ENCODE assay signal across 7 mouse cellular contexts in the genomic region with DNA sequence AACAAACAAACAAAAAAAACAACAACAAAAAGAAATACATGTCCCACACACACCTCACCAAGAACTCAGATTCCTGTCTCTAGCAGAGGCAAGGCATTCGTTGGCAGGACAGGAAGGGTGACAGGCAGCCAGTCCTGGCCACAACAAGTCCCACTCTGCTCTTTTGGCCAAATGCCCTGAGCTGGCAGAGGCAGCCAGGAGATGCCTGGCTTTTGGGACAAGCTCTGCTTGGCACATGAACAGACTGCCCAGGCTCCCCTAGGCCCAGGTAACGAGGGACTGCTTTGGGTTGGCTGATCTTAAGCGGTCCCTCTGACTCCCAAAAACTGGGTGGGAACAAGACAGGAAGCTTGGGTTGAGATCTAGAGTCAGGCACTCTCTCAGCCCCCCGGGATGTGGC. TPM values are rescaled to one million over a fixed set of nuclear protein-coding genes. Genes with fewer than 3 reads are reported as not detected.
A peak's percentile ranks its signal among the peaks of the same experiment; 100 is the strongest.
DNase-seq lines count a peak whose midpoint lies in the region; ATAC-seq and TF ChIP-seq lines count a peak whose summit lies in the region.

No protein-coding gene starts in this region.

- 30% methylated on average over 4 of the region's 4 CpGs for WGBS in forebrain, embryonic 14.5 days
- WGBS in hindbrain, embryonic 11.5 days, result 50% methylated on average over 4 of the region's 4 CpGs
- WGBS in limb, embryonic 15.5 days, result 25% methylated on average over 4 of the region's 4 CpGs
- 10% methylated on average over 4 of the region's 4 CpGs for WGBS in olfactory bulb, adult 2 months

- peak overlapping the region; percentile 87 for H3K9ac ChIP-seq in forebrain, embryonic 14.5 days (ENCODE audit: low read length)
- H3K9ac ChIP-seq in hindbrain, embryonic 11.5 days (ENCODE audit: low read depth, low read length), result peak overlapping the region; percentile 90
- peak overlapping the region; percentile 74; the same call in 1 of the 2 replicates for H3K9ac ChIP-seq in limb, embryonic 15.5 days

- no peak overlapping the region for H3K27ac ChIP-seq in forebrain, embryonic 14.5 days (ENCODE audit: low read depth, low read length)
- no peak overlapping the region for H3K27ac ChIP-seq in hindbrain, embryonic 11.5 days (ENCODE audit: low read depth, low read length)
- no peak overlapping the region for H3K27ac ChIP-seq in limb, embryonic 15.5 days
- H3K27ac ChIP-seq in olfactory bulb, adult 2 months (ENCODE audit: insufficient read depth, low read depth, low read length), result no peak overlapping the region

- TF ChIP-seq CTCF in G1E (IDR thresholded peaks at IDR 0.05; ENCODE audit: low read depth, low read length), result no peak
- no peak for TF ChIP-seq CTCF in olfactory bulb, adult 2 months (IDR thresholded peaks at IDR 0.05; ENCODE audit: insufficient read depth, low read depth, low read length)

- no peak for DNase-seq in G1E (ENCODE audit: low spot score)
- DNase-seq in adrenal gland, postnatal 36 days, result peak; percentile 78 to 83
- peak; percentile 72 for DNase-seq in forebrain, embryonic 14.5 days (ENCODE audit: low spot score)
- no peak for DNase-seq in hindbrain, embryonic 11.5 days (ENCODE audit: low spot score)
- no peak for DNase-seq in B cell, adult 2 months

- peak overlapping the region; percentile 98 for H3K4me2 ChIP-seq in forebrain, embryonic 14.5 days (ENCODE audit: low read length)
- H3K4me2 ChIP-seq in hindbrain, embryonic 11.5 days (replicated peaks; ENCODE audit: low read depth, low read length), result peak overlapping the region; percentile 98
- H3K4me2 ChIP-seq in limb, embryonic 15.5 days, result peak overlapping the region; percentile 85

- H3K9me3 ChIP-seq in G1E (replicated peaks), result no peaks in the 10 kb centered on the region
- no peaks in the 10 kb centered on the region for H3K9me3 ChIP-seq in forebrain, embryonic 14.5 days (replicated peaks; ENCODE audit: control insufficient read depth, low read length)
- no peaks in the 10 kb centered on the region for H3K9me3 ChIP-seq in hindbrain, embryonic 11.5 days (ENCODE audit: control insufficient read depth, low read length)
- no peaks in the 10 kb centered on the region for H3K9me3 ChIP-seq in limb, embryonic 15.5 days

- ATAC-seq in G1E (ENCODE audit: extremely low read depth, insufficient number of reproducible peaks, low FRiP score, poor library complexity, severe bottlenecking), result no peak
- no peak for ATAC-seq in forebrain, embryonic 14.5 days
- no peak for ATAC-seq in hindbrain, embryonic 11.5 days (ENCODE audit: low FRiP score)
- no peak for ATAC-seq in limb, embryonic 15.5 days (ENCODE audit: insufficient number of reproducible peaks, low FRiP score, low TSS enrichment, low read depth)

- H3K36me3 ChIP-seq in G1E (replicated peaks), result peaks cover 50% of the 10 kb centered on the region
- peaks cover 11% of the 10 kb centered on the region for H3K36me3 ChIP-seq in forebrain, embryonic 14.5 days (ENCODE audit: control insufficient read depth, insufficient read depth, low read length)
- no peaks in the 10 kb centered on the region for H3K36me3 ChIP-seq in hindbrain, embryonic 11.5 days (ENCODE audit: control insufficient read depth, insufficient read depth, low read length)
- peaks cover 7% of the 10 kb centered on the region for H3K36me3 ChIP-seq in limb, embryonic 15.5 days

- peaks cover 26% of the 10 kb centered on the region for H3K4me1 ChIP-seq in G1E (ENCODE audit: insufficient read depth, low read depth, low read length)
- peaks cover 36% of the 10 kb centered on the region for H3K4me1 ChIP-seq in forebrain, embryonic 14.5 days (ENCODE audit: control insufficient read depth, insufficient read depth, low read length)
- peaks cover 23% of the 10 kb centered on the region for H3K4me1 ChIP-seq in hindbrain, embryonic 11.5 days (replicated peaks; ENCODE audit: control insufficient read depth, insufficient read depth, low read length)
- peaks cover 59% of the 10 kb centered on the region for H3K4me1 ChIP-seq in limb, embryonic 15.5 days
- H3K4me1 ChIP-seq in olfactory bulb, adult 2 months (ENCODE audit: control insufficient read depth, insufficient read depth, low read length), result peaks cover 55% of the 10 kb centered on the region

- H3K4me3 ChIP-seq in G1E (ENCODE audit: low read depth, low read length), result peak overlapping the region; percentile 79; the same call in 1 of the 2 replicates
- H3K4me3 ChIP-seq in forebrain, embryonic 14.5 days (ENCODE audit: low read depth, low read length), result peak overlapping the region; percentile 84
- peak overlapping the region; percentile 66 for H3K4me3 ChIP-seq in hindbrain, embryonic 11.5 days (ENCODE audit: low read depth, low read length)
- peak overlapping the region; percentile 81 for H3K4me3 ChIP-seq in limb, embryonic 15.5 days
- H3K4me3 ChIP-seq in olfactory bulb, adult 2 months (ENCODE audit: insufficient read depth, low read depth, low read length), result peak overlapping the region; percentile 71

- TF ChIP-seq POLR2A in olfactory bulb, adult 2 months (IDR thresholded peaks at IDR 0.05; ENCODE audit: insufficient read depth, low read depth, low read length), result no peak

- H3K27me3 ChIP-seq in G1E (ENCODE audit: insufficient read depth, low read length), result no peaks in the 10 kb centered on the region
- H3K27me3 ChIP-seq in forebrain, embryonic 14.5 days (replicated peaks; ENCODE audit: control insufficient read depth, insufficient read depth, low read length), result no peaks in the 10 kb centered on the region
- H3K27me3 ChIP-seq in hindbrain, embryonic 11.5 days (ENCODE audit: control insufficient read depth, insufficient read depth, low read length), result no peaks in the 10 kb centered on the region
- H3K27me3 ChIP-seq in limb, embryonic 15.5 days, result no peaks in the 10 kb centered on the region

RNA-seq across cellular contexts. Expression of a gene that starts 1.3 kb away (rescaled TPM):
- total RNA-seq in G1E (2014; fragmentation: Nextera tagmentation) (13.1 and 13.8 TPM in 2 replicates), G1E (2017) (3.0 and 3.1 TPM in 2 replicates)
- 34.2 and 35.9 TPM in 2 replicates for polyA plus RNA-seq in G1E (2012)
- total RNA-seq in adrenal gland, postnatal 36 days (2021), result 10 to 100 TPM; 29.7 to 31.6 TPM
- polyA plus RNA-seq in forebrain, embryonic 14.5 days (2014; fragmentation: Nextera tagmentation; extraction: Ambion mirVana), result 20.4 and 24.9 TPM in 2 replicates
- 17.9 and 19.3 TPM in 2 replicates for polyA plus RNA-seq in hindbrain, embryonic 11.5 days (2014; fragmentation: Nextera tagmentation; extraction: Ambion mirVana)
- 25.0 and 27.7 TPM in 2 replicates for polyA plus RNA-seq in limb, embryonic 15.5 days (2015; fragmentation: Nextera tagmentation; extraction: Ambion mirVana)
- polyA plus RNA-seq in olfactory bulb, adult 2 months (2012; ENCODE audit: insufficient read depth, insufficient read length, low replicate concordance, missing spikeins), result not detected in 2 replicates

RNA-seq across cellular contexts. Expression of a gene that starts 34.2 kb away (rescaled TPM):
- 17.3 and 23.9 TPM in 2 replicates for total RNA-seq in G1E (2014; fragmentation: Nextera tagmentation)
- 24.0 and 28.0 TPM in 2 replicates for total RNA-seq in G1E (2017)
- polyA plus RNA-seq in G1E (2012), result 37.0 and 40.3 TPM in 2 replicates
- 1 to 10 TPM; 2.7 to 3.8 TPM for total RNA-seq in adrenal gland, postnatal 36 days (2021)
- 8.9 and 12.9 TPM in 2 replicates for polyA plus RNA-seq in forebrain, embryonic 14.5 days (2014; fragmentation: Nextera tagmentation; extraction: Ambion mirVana)
- polyA plus RNA-seq in hindbrain, embryonic 11.5 days (2014; fragmentation: Nextera tagmentation; extraction: Ambion mirVana), result 10.1 and 11.3 TPM in 2 replicates
- 4.1 and 5.1 TPM in 2 replicates for polyA plus RNA-seq in limb, embryonic 15.5 days (2015; fragmentation: Nextera tagmentation; extraction: Ambion mirVana)
- polyA plus RNA-seq in olfactory bulb, adult 2 months (2012; ENCODE audit: insufficient read depth, insufficient read length, low replicate concordance, missing spikeins), result not detected in 2 replicates

RNA-seq across cellular contexts. Expression of a gene that starts 37.5 kb away (rescaled TPM):
- total RNA-seq in G1E (2014; fragmentation: Nextera tagmentation) (2.3 and 6.3 TPM in 2 replicates), G1E (2017) (4.6 and 4.9 TPM in 2 replicates)
- polyA plus RNA-seq in G1E (2012), result 3.7 and 4.4 TPM in 2 replicates
- total RNA-seq in adrenal gland, postnatal 36 days (2021), result 10 to 100 TPM; 18.3 to 31.6 TPM
- 20.4 and 21.9 TPM in 2 replicates for polyA plus RNA-seq in forebrain, embryonic 14.5 days (2014; fragmentation: Nextera tagmentation; extraction: Ambion mirVana)
- 22.0 and 23.6 TPM in 2 replicates for polyA plus RNA-seq in hindbrain, embryonic 11.5 days (2014; fragmentation: Nextera tagmentation; extraction: Ambion mirVana)
- polyA plus RNA-seq in limb, embryonic 15.5 days (2015; fragmentation: Nextera tagmentation; extraction: Ambion mirVana), result 7.9 and 9.4 TPM in 2 replicates
- polyA plus RNA-seq in olfactory bulb, adult 2 months (2012; ENCODE audit: insufficient read depth, insufficient read length, low replicate concordance, missing spikeins), result not detected in 2 replicates

Comparison
In these comparisons a context has a peak if more than half of its experiments do, and no peak if none do; other contexts are left out.
1. DNase-seq: peak in adrenal gland, postnatal 36 days (2 of 2) and forebrain, embryonic 14.5 days (single experiment); none in G1E (single experiment), hindbrain, embryonic 11.5 days (single experiment) and B cell, adult 2 months (0 of 2).
2. Peak in every context shown above with its lines, with median percentiles within 50 percentile points of each other: H3K4me3 ChIP-seq, H3K4me2 ChIP-seq and H3K9ac ChIP-seq.